Mouse (Mus musculus): ENCODE results near the gene Ribc1.

The Ribc1 gene

GRCm38 (mm10) chrX:152016151-152017145 lies at the start of gene Ribc1, which contains the start of gene Smc1a:
Ribc1 (minus strand) TSS chrX:152016295.
Smc1a (plus strand) TSS chrX:152016428.
- DNase-seq (ENCODE audit: low spot score) = peak; percentile 72

- no peak for DNase-seq (ENCODE audit: low spot score)
Measured at GRCm38 (mm10) chrX:152065674-152066073, 49.6 kb upstream of the Ribc1 start.

GRCm38 (mm10) chrX:152054094-152054493 lies 38.0 kb upstream of the Ribc1 start:
- DNase-seq (ENCODE audit: low spot score) = no peak

GRCm38 (mm10) chrX:152052546-152052945 lies 36.5 kb upstream of the Ribc1 start:
- no peak for DNase-seq (ENCODE audit: low spot score)

- no peak for DNase-seq (ENCODE audit: low spot score)
Measured at GRCm38 (mm10) chrX:152047230-152047629, 31.1 kb upstream of the Ribc1 start.

- DNase-seq (ENCODE audit: low spot score) = no peak
Measured at GRCm38 (mm10) chrX:152039865-152040264, 23.8 kb upstream of the Ribc1 start.

GRCm38 (mm10) chrX:152019294-152019693 lies 3.2 kb upstream of the Ribc1 start:
- no peak for DNase-seq (ENCODE audit: low spot score)

- DNase-seq (ENCODE audit: low spot score) = no peak
Measured at GRCm38 (mm10) chrX:152017186-152017585, 1.1 kb upstream of the Ribc1 start.

- DNase-seq (ENCODE audit: low spot score) = no peak
Measured at GRCm38 (mm10) chrX:152015752-152016150, 344 bp downstream of the Ribc1 start.

GRCm38 (mm10) chrX:152007863-152008262 lies 8.2 kb downstream of the Ribc1 start:
- DNase-seq (ENCODE audit: low spot score) = no peak

GRCm38 (mm10) chrX:152002865-152003264 lies 13.2 kb downstream of the Ribc1 start:
- DNase-seq (ENCODE audit: low spot score) = no peak

GRCm38 (mm10) chrX:152001737-152002710 lies 14.1 kb downstream of the Ribc1 start, which contains the start of gene Hsd17b10:
Hsd17b10 (plus strand) TSS chrX:152001845.
- DNase-seq (ENCODE audit: low spot score) = peak; percentile 60

- no peak for DNase-seq (ENCODE audit: low spot score)
Measured at GRCm38 (mm10) chrX:152001182-152001684, 14.9 kb downstream of the Ribc1 start.

GRCm38 (mm10) chrX:151999006-151999710 lies 16.9 kb downstream of the Ribc1 start:
- DNase-seq (ENCODE audit: low spot score) = no peak

All from urinary bladder, postnatal 25 days (tissue).